Mouse (Mus musculus) cerebellum, adult 2 months (tissue): ENCODE results near the gene Ntn1.

Experiments used
- CTCF ChIP-seq: fragments of 200-500 bp; IDR thresholded peaks from 2 replicates; pipeline ENCODE4 v1.5.1; 2011; ENCODE audit warnings: low read depth, mild to moderate bottlenecking, control low read depth, low read length, moderate library complexity, borderline replicate concordance; ENCODE audit not compliant: insufficient read depth
- POLR2A ChIP-seq: fragments of 200-500 bp; IDR thresholded peaks from 2 replicates; pipeline ENCODE4 v1.6.1; 2011; ENCODE audit warnings: low read length, control low read depth, borderline replicate concordance; ENCODE audit not compliant: insufficient read depth

DNA sequence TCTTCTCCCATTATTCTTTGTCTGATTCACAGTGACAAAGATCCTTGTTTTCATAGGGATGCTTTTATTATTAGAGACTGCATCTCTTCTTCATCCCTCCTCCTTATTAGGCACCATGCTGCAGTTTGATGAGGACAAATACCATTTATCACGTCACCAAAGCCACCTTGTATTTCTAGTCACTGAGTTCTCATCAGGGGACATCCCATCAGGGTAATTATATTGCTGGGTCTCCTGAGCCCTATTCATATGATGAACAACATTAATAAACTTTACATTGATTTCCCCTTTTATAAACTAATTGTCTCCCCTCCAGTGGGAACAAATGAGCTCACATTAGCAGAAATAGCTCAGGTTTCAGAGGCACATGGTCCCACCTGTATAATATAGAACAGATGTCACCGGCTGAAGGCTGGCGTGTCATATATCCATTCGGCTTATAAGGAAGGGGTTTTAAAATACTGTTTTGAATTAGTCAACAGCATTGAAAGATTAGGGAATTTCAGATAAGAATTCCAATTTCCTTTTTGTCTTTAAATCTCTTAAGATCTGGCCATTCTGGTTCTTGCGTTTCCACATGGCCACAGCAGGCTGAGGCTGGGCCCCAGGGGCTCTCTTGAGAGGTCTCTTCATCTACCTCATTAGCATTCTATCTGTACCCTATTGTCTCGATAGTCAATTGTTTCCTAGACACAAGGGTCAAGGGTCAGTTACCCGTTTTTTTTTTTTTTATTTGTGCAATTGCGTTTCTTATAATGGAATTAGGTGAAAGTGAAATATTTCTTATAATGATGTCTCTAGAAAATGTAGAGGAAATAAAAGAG, 25.1 kb upstream of the Ntn1 start:
- TF ChIP-seq POLR2A, result no peak
- no peak for TF ChIP-seq CTCF
